Mouse (Mus musculus) cortical plate, adult 2 months (tissue): ENCODE results near the gene Aunip.

Source experiments
- CTCF ChIP-seq: fragments of 200-500 bp; IDR thresholded peaks from 2 replicates; pipeline ENCODE4 v1.5.1; 2011; ENCODE audit warnings: mild to moderate bottlenecking, control low read depth, low read length; ENCODE audit not compliant: insufficient read depth; ENCODE audit errors: extremely low read depth
- POLR2A ChIP-seq: fragments of 200-500 bp; IDR thresholded peaks from 2 replicates; pipeline ENCODE4 v1.6.1; 2011; ENCODE audit warnings: mild to moderate bottlenecking, low read length, control low read depth; ENCODE audit not compliant: insufficient read depth; ENCODE audit errors: extremely low read depth

DNA sequence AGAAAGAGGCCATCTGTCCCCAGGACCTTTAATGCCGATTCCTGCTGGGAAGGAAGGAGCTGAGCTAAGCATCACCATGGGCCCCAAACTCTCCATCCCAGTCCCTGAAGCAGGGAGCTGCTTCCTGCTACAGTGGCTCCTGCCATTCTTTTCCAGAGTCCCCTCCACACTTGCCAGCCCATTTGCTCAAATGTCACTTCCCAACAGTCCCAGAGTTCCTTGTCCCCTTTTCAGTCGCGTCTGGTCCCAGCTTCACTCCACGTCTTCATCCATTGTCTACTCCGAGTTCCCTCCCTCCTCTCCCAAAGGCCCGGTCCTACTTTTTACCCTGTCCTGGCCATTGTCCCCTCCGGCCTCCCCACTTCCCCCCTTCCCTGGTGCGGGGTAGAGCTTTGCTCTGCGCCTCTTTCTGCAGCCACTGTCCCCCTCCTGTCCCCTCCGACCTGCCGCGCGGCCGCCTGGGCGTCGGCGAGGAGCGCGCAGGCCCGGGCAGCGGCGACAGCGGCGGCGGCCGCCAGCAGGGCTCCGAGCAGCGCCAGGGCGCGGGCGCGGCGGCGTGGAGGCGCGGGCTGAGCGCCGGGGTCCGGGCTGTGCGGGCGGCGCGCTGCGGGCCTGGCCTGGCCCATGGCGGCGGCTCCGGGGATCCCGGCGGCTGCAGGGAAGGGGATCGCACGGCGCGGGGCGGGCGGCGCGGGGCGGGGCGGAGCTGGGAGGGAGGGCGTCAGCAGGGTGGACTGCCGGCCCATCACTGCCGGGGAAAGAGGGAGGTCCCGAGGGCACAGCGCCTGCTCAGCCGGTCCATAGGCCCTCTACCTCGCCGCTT lies 40.9 kb downstream of the Aunip start, which contains the start of gene Selenon:
- TF ChIP-seq POLR2A, result no peak
- no peak for TF ChIP-seq CTCF
